Mouse (Mus musculus) hindbrain, embryonic 14.5 days (tissue): Measurements from ENCODE around the gene Larp4b. TPM values are rescaled to one million over a fixed set of nuclear protein-coding genes. Genes with fewer than 3 reads are reported as not detected.

Source experiments
- ATAC-seq: fragments of 200-750 bp; cut with Nextera tagmentation; 2 replicates; pipeline ENCODE4 v1.8.0; 2017; ENCODE audit warnings: moderate number of reproducible peaks, mild to moderate bottlenecking, moderate TSS enrichment, moderate library complexity; ENCODE audit not compliant: low FRiP score
- DNase-seq: peaks from one replicate; pipeline ENCODE4 v3.0.0-alpha.2; 2015; ENCODE audit warnings: low spot score
- H3K27ac ChIP-seq: fragments of 300-500 bp; sonication (generic); 2 replicates; pipeline ENCODE4 v1.5.1; 2014; ENCODE audit warnings: mild to moderate bottlenecking, moderate library complexity
- H3K27me3 ChIP-seq: fragments of 300-500 bp; sonication (generic); 2 replicates; pipeline ENCODE4 v1.6.1; 2014; ENCODE audit warnings: mild to moderate bottlenecking, low read length, mixed read lengths; ENCODE audit not compliant: control insufficient read depth, insufficient read depth
- H3K36me3 ChIP-seq: fragments of 300-500 bp; sonication (generic); replicated peaks from 2 replicates; pipeline ENCODE4 v1.6.1; 2014; ENCODE audit not compliant: control insufficient read depth, insufficient read depth
- H3K4me1 ChIP-seq: fragments of 300-500 bp; sonication (generic); replicated peaks from 2 replicates; pipeline ENCODE4 v1.6.1; 2014; ENCODE audit warnings: antibody characterized with exemption, low read length, mixed read lengths; ENCODE audit not compliant: control insufficient read depth, insufficient read depth
- H3K4me2 ChIP-seq: fragments of 300-500 bp; sonication (generic); replicated peaks from 2 replicates; pipeline ENCODE4 v1.6.1; 2014; ENCODE audit warnings: mild to moderate bottlenecking, moderate library complexity
- H3K4me3 ChIP-seq: fragments of 300-500 bp; sonication (generic); replicated peaks from 2 replicates; pipeline ENCODE4 v1.5.1; 2014; ENCODE audit warnings: mild to moderate bottlenecking, low read length
- H3K9ac ChIP-seq: fragments of 300-500 bp; sonication (generic); 2 replicates; pipeline ENCODE4 v1.6.1; 2014
- H3K9me3 ChIP-seq: fragments of 300-500 bp; sonication (generic); 2 replicates; pipeline ENCODE4 v1.6.1; 2016; ENCODE audit warnings: low read length; ENCODE audit not compliant: control insufficient read depth
- WGBS: fragments of 180-500 bp; shearing (Covaris S2); extraction: QIAGEN DNeasy Blood & Tissue Kit; methylation state at CpG from one replicate; pipeline ENCODE4 v1.1.7; 2014; 5-methylcytosine and 5-hydroxymethylcytosine counted together
- polyA plus RNA-seq: library from polyadenylated mRNA; unstranded; fragments of >200 nt; fragmentation: Nextera tagmentation; extraction: Ambion mirVana; gene quantifications from 2 replicates; pipeline ENCODE4 v1.2.1, GENCODE M21; 2014

Larp4b gene
- polyA plus RNA-seq, 1 experiment from 2014 or later: 48.0 TPM

DNA sequence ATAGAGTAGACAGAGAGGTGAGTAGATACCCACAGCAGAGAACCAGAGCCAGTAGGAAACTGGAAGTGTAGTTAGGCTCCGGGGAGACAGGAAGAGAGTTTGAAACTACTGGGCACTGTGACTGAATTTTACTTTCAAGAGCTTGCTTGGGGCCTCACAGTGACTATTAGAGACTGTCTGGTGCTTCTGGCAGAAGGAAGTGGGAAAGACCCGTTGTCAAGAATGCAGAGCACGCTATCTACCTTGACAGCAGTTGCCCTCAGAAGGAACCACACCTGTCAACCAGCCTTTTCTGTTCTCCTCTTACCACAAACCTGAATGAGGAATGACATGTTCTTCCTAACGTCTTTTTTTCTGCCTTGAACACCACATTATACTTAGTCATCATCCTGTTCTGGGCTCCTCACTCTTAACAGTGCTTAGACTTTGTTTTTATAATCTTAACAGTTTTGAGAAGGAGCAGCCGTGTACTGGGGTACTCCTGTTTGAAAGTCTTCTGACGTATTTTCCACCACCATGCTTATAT, 45.8 kb downstream of the Larp4b start:
- Histone ChIP-seq H3K36me3 (peaks cover 60% of the 10 kb centered on the region), H3K4me1 (no peaks in the 10 kb centered on the region), H3K4me3 (no peak overlapping the region), H3K9me3 (no peaks in the 10 kb centered on the region), H3K27me3 (no peaks in the 10 kb centered on the region), H3K9ac (no peak overlapping the region), H3K4me2 (no peak overlapping the region), H3K27ac (no peak overlapping the region)
- ATAC-seq (no peak), DNase-seq (no peak)
- WGBS: 85% methylated on average over 6 of the region's 6 CpGs

DNA sequence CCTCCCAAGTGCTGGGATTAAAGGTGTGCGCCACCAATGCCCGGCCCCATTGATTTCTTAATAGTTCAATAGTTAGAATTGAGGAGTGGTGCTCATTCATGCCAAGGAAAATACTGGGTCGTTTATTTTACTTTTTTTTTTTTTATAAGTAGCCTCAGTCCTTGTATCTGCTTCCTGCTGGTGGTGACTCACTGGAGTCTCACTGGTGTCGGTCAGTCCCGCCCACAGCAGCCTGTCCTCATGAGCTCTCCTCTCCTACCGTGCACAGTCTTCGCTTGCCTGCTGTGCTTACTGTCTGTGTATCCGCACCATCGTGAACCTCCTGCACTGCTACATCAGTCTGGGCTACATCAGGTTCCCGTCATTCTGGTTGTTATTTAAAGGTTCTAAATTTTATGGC, 46.5 kb downstream of the Larp4b start:
- H3K4me1 ChIP-seq: no peaks in the 10 kb centered on the region
- H3K27ac ChIP-seq: no peak overlapping the region
- WGBS: 84% methylated on average over 10 of the region's 10 CpGs
- H3K4me2 ChIP-seq: no peak overlapping the region
- no peaks in the 10 kb centered on the region for H3K27me3 ChIP-seq
- no peak for ATAC-seq
- H3K9me3 ChIP-seq: no peaks in the 10 kb centered on the region
- H3K36me3 ChIP-seq: peaks cover 66% of the 10 kb centered on the region
- no peak overlapping the region for H3K4me3 ChIP-seq
- no peak overlapping the region for H3K9ac ChIP-seq
- no peak for DNase-seq

GRCm38 (mm10) chr13:9142371-9142770, 48.7 kb downstream of the Larp4b start:
- peaks cover 75% of the 10 kb centered on the region for H3K36me3 ChIP-seq
- DNase-seq (no peak), ATAC-seq (no peak)
- WGBS: 17% methylated on average over 2 of the region's 2 CpGs
- H3K4me2 ChIP-seq: no peak overlapping the region
- H3K9ac ChIP-seq: no peak overlapping the region
- no peaks in the 10 kb centered on the region for H3K4me1 ChIP-seq
- no peaks in the 10 kb centered on the region for H3K27me3 ChIP-seq
- H3K9me3 ChIP-seq: no peaks in the 10 kb centered on the region
- no peak overlapping the region for H3K4me3 ChIP-seq
- H3K27ac ChIP-seq: no peak overlapping the region

- no peak overlapping the region for H3K4me3 ChIP-seq
- DNase-seq (no peak), ATAC-seq (no peak)
- H3K9ac ChIP-seq: no peak overlapping the region
- H3K4me1 ChIP-seq: no peaks in the 10 kb centered on the region
- H3K27ac ChIP-seq: no peak overlapping the region
- H3K36me3 ChIP-seq: peaks cover 76% of the 10 kb centered on the region
- WGBS: 88% methylated on average over 2 of the region's 2 CpGs
- no peaks in the 10 kb centered on the region for H3K9me3 ChIP-seq
- no peak overlapping the region for H3K4me2 ChIP-seq
- H3K27me3 ChIP-seq: no peaks in the 10 kb centered on the region
These were observed 55.1 kb downstream of the Larp4b start for GRCm38 (mm10) chr13:9148830-9149229.

DNA sequence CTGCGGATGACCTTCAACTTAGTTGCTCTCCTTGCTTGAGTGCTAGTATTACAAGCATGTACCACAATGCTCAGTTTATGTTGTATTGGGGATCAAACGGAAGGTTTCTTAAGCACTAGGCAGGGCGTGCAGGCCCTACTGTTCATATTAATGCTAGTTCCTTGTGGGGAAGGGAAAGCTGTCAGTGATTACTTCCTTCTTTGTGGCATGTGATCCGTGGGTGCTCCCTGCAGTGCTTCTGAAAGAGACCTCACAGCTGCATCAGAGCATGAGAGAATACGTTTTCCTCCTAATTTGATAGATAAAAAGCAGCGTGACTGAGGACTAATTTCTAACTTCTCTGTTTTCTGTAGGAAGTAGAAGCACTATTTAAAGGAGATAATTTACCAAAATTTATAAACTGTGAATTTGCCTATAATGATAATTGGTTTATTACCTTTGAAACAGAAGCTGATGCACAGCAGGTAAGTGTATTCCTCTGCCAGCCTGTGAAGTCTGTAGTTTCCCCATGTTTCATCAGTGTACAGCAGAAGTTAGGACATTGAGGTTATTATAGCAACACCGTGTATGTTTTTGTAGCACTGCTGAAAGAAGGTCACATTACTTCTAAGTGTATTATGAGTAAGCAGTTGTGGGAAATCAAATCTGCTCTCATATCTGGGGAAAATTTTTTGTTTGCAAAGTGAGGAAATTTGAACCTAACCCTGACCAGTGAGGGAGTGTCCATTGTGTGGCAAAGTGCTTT, 56.0 kb downstream of the Larp4b start:
- DNase-seq (no peak), ATAC-seq (no peak)
- H3K4me3 ChIP-seq: no peak overlapping the region
- H3K4me2 ChIP-seq: no peak overlapping the region
- WGBS: 55% methylated on average over 7 of the region's 7 CpGs
- no peaks in the 10 kb centered on the region for H3K9me3 ChIP-seq
- H3K27ac ChIP-seq: no peak overlapping the region
- peaks cover 68% of the 10 kb centered on the region for H3K36me3 ChIP-seq
- no peaks in the 10 kb centered on the region for H3K27me3 ChIP-seq
- no peak overlapping the region for H3K9ac ChIP-seq
- H3K4me1 ChIP-seq: no peaks in the 10 kb centered on the region

GRCm38 (mm10) chr13:9151100-9151499, 57.4 kb downstream of the Larp4b start:
- WGBS: 95% methylated on average over 6 of the region's 6 CpGs
- ATAC-seq: no peak
- peaks cover 67% of the 10 kb centered on the region for H3K36me3 ChIP-seq

GRCm38 (mm10) chr13:9151619-9152018, 57.9 kb downstream of the Larp4b start:
- Histone ChIP-seq H3K4me3 (no peak overlapping the region), H3K4me1 (no peaks in the 10 kb centered on the region), H3K9ac (no peak overlapping the region), H3K9me3 (no peaks in the 10 kb centered on the region), H3K27ac (no peak overlapping the region), H3K27me3 (no peaks in the 10 kb centered on the region), H3K36me3 (peaks cover 67% of the 10 kb centered on the region), H3K4me2 (no peak overlapping the region)
- WGBS: over 99% methylated on average over 4 of the region's 4 CpGs
- ATAC-seq (no peak), DNase-seq (no peak)

More at GRCm38 (mm10) chr13:9151100-9151499, 57.4 kb downstream of the Larp4b start:
- no peak overlapping the region for H3K27ac ChIP-seq
- DNase-seq: no peak
- H3K9me3 ChIP-seq: no peaks in the 10 kb centered on the region
- H3K4me2 ChIP-seq: no peak overlapping the region
- no peak overlapping the region for H3K4me3 ChIP-seq
- no peaks in the 10 kb centered on the region for H3K27me3 ChIP-seq
- H3K4me1 ChIP-seq: no peaks in the 10 kb centered on the region
- H3K9ac ChIP-seq: no peak overlapping the region

DNA sequence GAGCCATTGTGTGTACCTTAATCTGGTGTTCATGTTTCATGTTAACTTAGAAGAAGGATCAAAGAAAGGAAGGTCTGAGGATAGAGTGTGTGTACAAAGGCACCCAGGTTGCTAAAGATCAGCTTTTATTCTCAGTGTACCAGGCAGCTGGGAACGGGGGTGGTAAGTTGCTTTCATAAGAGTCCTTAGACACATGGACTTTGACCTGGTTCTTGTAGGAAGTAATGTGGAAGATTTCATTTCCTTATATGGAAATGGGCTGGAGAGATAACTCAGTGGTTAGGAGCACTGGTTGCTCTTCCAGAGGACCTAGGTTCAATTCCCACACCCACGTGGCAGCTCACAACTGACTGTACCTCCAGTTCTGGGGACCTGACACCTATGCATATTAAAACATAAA, 58.6 kb downstream of the Larp4b start:
- Histone ChIP-seq H3K9ac (no peak overlapping the region), H3K4me2 (no peak overlapping the region), H3K4me1 (no peaks in the 10 kb centered on the region), H3K4me3 (no peak overlapping the region), H3K27ac (no peak overlapping the region), H3K27me3 (no peaks in the 10 kb centered on the region), H3K36me3 (peaks cover 64% of the 10 kb centered on the region), H3K9me3 (no peaks in the 10 kb centered on the region)
- WGBS: 96% methylated on average over 2 of the region's 2 CpGs
- no peak for DNase-seq
- ATAC-seq: no peak

- no peak overlapping the region for H3K27ac ChIP-seq
- no peaks in the 10 kb centered on the region for H3K4me1 ChIP-seq
- no peak for ATAC-seq
- DNase-seq: no peak
- H3K4me2 ChIP-seq: no peak overlapping the region
- WGBS: 92% methylated on average over 9 of the region's 9 CpGs
- H3K36me3 ChIP-seq: peaks cover 64% of the 10 kb centered on the region
- no peak overlapping the region for H3K9ac ChIP-seq
- no peak overlapping the region for H3K4me3 ChIP-seq
- H3K9me3 ChIP-seq: no peaks in the 10 kb centered on the region
- H3K27me3 ChIP-seq: no peaks in the 10 kb centered on the region
These were observed 60.1 kb downstream of the Larp4b start for GRCm38 (mm10) chr13:9153803-9154202.
